Mouse (Mus musculus): ENCODE measurements around the gene Rftn1.

Rftn1 gene

GRCm38 (mm10) chr17:50170935-50171545, 19.4 kb downstream of the Rftn1 start:
- no peak for DNase-seq (ENCODE audit: low spot score)

DNA sequence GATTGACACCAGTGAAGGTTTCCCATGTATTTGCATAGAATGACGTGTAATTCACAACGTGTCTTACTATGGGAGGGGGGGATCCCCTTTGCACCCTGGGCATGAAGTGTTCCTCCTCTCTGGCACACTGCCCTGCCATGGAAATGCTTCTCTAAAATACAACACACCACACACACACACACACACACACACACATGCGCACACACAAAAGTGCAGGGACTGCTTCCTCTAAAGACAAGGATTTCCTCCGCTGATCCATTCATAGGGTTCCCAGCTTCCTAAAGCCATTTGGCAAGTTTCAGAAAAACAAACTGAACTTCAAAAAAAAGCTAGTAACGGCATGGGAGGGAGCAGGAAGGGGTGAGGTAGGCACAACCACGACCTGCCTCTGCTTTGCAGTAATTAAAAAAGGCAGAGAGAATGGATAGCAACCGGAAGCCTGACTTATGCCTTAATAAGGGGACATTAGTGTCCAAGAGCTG, 20.5 kb downstream of the Rftn1 start:
- no peak for DNase-seq (ENCODE audit: low spot score)

- DNase-seq (ENCODE audit: low spot score), result no peak
Observed at GRCm38 (mm10) chr17:50160904-50161805, 29.3 kb downstream of the Rftn1 start.

DNA sequence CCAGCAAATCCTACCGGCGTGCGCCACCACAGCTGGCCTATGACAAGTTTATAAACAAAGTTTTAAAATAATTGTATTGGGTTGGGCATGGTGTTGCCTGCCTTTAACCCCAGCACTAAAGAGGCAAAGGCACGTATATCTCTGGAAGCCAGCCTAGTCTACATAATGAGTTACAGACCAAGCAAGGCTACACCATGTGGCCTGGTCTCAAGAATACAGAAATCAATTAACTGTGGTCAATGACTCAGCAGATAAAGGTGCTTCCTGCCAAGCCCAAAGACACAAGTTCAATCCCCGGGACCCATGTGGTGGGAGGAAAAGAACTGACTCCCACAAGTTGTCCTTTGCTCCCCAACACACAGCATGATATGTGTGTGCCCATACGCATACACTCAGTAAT, 30.1 kb downstream of the Rftn1 start:
- no peak for DNase-seq (ENCODE audit: low spot score)

DNA sequence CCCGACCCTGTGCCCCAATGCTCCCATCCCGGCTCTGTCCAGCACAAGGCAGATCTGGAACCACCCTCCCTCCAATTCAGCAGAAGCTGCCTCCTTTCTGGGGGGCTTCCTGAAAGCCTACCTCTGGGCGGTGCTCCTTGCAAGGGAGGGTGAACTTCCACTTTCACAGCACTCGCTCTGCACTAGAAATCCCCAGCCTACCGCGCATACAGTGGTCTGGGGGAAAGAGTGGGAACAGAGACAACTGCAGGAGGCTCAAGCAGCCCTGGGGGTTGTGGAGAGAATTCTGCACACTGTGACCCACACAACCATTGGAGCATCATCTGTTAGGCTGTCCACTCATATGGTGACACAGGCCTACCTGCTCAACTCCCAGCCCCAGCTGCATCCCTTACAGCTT, 30.7 kb downstream of the Rftn1 start:
- no peak for DNase-seq (ENCODE audit: low spot score)

- no peak for DNase-seq (ENCODE audit: low spot score)
Observed at GRCm38 (mm10) chr17:50158565-50158964, 31.9 kb downstream of the Rftn1 start.

DNA sequence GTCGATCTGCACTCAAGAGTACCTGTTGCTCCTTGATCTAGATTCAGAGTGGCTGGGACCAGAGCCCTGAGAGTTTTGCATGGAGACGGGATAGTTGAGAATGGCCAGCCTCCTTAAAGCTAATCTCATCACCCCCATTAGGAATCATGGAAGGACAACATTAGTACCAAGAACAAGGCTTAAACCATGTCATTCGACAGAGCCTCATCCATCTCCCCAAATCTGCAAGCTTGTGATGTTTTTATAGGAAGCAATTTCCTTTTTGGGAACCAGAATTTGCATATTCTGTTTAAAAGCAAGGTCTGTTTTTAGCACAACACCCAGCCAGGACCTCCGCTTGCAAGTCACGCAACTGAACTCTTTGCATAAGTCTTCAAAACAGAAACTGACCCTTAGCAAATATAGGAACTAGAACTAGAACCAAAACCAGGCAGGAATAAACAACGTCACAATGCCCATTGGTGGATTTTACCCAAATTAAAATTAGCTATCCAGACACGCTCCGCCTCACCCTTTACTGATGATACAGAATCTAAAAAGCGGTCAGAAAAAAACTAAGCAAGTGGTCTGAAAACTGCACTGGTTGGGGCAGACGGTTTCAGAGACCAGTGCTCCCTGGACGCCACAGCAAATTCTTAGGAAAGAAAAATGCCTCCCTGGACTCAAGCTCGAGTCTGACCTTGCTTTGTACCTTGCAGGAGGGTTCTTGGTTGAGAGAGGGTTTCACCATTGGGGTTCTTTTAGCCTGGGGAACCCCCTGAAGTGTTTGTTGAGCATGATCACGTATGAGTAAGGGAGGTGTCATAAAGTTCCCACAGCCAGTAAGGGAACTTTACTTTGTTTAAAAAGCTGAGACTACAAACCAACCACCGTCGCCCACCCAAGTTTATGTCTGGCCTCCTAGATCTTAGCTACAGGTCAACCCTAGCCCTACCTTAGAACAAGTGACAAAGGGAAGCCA, 33.0 kb downstream of the Rftn1 start:
- DNase-seq (ENCODE audit: low spot score), result no peak

- DNase-seq (ENCODE audit: low spot score), result no peak
Observed at GRCm38 (mm10) chr17:50152085-50152484, 38.4 kb downstream of the Rftn1 start.

DNA sequence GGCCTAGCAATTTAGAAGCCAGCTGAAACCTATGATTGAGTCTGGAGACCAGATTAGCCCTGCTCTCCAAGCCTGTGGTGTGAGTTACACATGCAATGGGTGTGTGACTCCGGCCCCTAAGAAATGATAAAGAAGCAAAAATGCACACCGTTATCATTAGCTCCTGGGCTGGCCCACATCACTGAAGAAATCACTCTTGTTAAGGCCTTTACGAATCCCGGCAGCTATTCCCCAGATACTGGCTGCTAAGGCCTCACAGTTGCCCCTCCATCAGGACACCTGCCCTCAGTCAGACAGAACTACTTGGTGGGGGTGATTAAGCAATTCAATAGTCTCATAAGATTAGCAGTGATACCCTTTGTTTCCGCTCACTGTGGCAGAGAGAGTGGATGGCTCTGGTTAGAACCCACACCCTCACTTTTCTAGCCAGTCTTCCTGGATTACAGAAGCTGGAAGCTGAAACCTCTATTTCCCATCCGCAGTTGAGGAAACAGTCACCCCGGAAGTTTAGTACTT, 39.2 kb downstream of the Rftn1 start:
- DNase-seq (ENCODE audit: low spot score), result no peak

DNA sequence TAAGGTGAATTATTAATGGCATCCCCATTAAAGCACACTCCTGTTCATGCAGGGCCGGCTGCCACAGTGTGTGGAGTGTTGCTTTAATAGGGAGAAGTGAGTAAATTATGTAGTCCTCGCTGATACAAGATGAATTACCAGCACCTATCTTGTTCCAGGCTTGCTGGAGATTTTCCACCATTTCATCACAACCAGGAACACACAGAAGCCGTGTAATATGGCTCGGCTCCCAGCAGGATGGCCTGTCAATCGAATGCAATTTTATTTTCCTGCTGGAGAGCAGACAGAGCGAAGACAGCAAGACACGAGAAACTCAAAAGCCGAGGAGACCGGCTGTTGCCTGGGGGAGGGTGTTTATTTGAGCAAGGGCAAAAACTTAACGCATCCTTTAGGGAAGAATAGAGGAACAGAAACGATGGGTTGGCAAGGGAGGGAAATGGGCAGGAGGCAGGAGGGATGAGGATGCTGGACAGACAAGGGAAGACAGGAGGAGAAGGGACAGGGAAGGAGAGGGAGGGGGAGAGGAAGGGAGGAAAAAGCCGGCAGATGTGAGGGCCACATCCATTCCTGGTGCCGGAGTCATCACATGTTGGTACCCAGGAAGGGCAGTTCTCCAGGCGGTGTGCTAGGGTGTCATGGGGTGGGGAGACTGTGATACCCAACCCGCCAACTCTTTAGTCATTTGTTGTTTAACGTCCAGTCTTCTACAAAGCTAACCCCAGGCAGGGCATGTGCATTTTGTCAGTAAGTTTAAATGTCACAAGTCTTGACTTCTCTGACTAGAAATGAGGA, 39.9 kb downstream of the Rftn1 start:
- no peak for DNase-seq (ENCODE audit: low spot score)

- DNase-seq (ENCODE audit: low spot score), result no peak
Observed at GRCm38 (mm10) chr17:50149690-50150210, 40.7 kb downstream of the Rftn1 start.

GRCm38 (mm10) chr17:50147831-50148587, 42.5 kb downstream of the Rftn1 start:
- no peak for DNase-seq (ENCODE audit: low spot score)

GRCm38 (mm10) chr17:50143354-50143753, 47.1 kb downstream of the Rftn1 start:
- no peak for DNase-seq (ENCODE audit: low spot score)

- DNase-seq (ENCODE audit: low spot score), result no peak
Observed at GRCm38 (mm10) chr17:50142553-50142952, 47.9 kb downstream of the Rftn1 start.

GRCm38 (mm10) chr17:50142151-50142550, 48.3 kb downstream of the Rftn1 start:
- DNase-seq (ENCODE audit: low spot score), result no peak

GRCm38 (mm10) chr17:50136060-50136459, 54.4 kb downstream of the Rftn1 start:
- DNase-seq (ENCODE audit: low spot score), result no peak

DNA sequence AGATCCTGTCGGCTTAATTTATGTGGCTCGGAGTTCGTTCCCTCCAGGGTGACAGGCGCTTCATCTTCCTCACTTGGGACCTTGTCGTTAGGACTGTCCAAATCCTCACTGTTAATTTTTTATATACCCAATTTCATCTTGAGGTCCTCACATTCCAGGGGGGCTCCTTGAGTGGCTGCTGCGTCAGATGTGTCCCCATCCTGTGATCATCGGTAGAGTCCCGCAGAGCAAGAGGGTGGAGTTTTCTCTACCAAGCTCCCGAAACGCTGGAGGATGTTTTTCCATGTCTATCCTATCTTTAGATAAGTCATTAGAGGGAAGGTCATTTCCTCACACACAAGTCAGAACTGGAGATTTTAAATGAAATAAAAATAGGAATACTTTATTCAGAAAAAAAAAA, 55.0 kb downstream of the Rftn1 start:
- DNase-seq (ENCODE audit: low spot score), result no peak

DNA sequence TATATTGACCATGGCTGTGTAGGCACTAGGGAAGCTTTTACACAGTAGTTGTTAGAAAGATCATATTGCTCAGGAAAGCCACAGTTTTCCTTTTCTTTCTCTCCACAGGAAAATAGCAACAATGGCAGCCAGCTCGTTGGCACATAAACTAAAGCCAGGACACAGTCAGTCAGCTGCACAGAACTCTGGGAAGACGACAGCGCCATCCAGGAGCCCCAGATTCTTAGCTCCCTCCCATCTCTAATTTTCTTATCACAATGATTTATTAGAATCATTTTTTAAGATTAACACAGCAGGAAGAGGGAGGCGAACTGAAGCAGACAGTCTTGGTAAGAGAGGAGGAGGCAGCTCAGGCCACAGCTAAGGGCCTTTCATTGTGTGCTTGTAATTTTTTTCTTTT, 58.8 kb downstream of the Rftn1 start:
- DNase-seq (ENCODE audit: low spot score), result no peak

- DNase-seq (ENCODE audit: low spot score), result no peak
Observed at GRCm38 (mm10) chr17:50130421-50130820, 60.1 kb downstream of the Rftn1 start.

DNA sequence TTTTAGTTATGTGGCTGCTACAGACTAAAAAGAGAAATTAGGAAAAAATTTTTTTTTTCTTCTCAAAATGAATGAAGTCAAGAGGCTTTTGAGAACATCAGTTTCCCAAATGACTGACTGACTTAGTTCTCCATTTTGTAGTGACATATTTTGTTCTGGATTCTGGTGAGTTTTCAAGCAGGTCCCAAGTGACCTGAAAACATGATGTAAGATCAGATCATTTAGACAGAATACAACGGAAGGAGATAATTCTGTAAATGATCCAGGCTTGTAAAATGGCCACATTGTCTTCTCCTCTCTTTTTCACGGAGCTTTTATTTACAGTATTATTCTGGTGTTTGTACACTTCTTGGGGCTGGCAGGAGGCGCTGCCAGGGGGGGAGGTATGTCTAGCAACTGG, 62.1 kb downstream of the Rftn1 start:
- DNase-seq (ENCODE audit: low spot score), result no peak
